Mouse (Mus musculus) midbrain, embryonic 12.5 days (tissue): ENCODE data around the gene Kcnj1. TPM values are rescaled to one million over a fixed set of nuclear protein-coding genes. Genes with fewer than 3 reads are reported as not detected.

ENCODE experiments used
- ATAC-seq: fragments of 200-750 bp; cut with Nextera tagmentation; 2 replicates; pipeline ENCODE4 v1.8.0; 2017; ENCODE audit warnings: low read depth, moderate TSS enrichment, moderate library complexity; ENCODE audit not compliant: low FRiP score
- H3K27ac ChIP-seq: fragments of 300-500 bp; sonication (generic); replicated peaks from 2 replicates; pipeline ENCODE4 v1.5.1; 2016; ENCODE audit warnings: mild to moderate bottlenecking
- H3K27me3 ChIP-seq: fragments of 300-500 bp; sonication (generic); 2 replicates; pipeline ENCODE4 v1.6.1; 2016; ENCODE audit warnings: mild to moderate bottlenecking
- H3K36me3 ChIP-seq: fragments of 300-500 bp; sonication (generic); 2 replicates; pipeline ENCODE4 v1.6.1; 2016
- H3K4me1 ChIP-seq: fragments of 300-500 bp; sonication (generic); 2 replicates; pipeline ENCODE4 v1.6.1; 2016
- H3K4me2 ChIP-seq: fragments of 300-500 bp; sonication (generic); replicated peaks from 2 replicates; pipeline ENCODE4 v1.6.1; 2016; ENCODE audit warnings: mild to moderate bottlenecking, moderate library complexity
- H3K4me3 ChIP-seq: fragments of 300-500 bp; sonication (generic); 2 replicates; pipeline ENCODE4 v1.5.1; 2016; ENCODE audit warnings: mild to moderate bottlenecking
- H3K9ac ChIP-seq: fragments of 300-500 bp; sonication (generic); replicated peaks from 2 replicates; pipeline ENCODE4 v1.6.1; 2016; ENCODE audit warnings: mild to moderate bottlenecking, moderate library complexity
- H3K9me3 ChIP-seq: fragments of 300-500 bp; sonication (generic); 2 replicates; pipeline ENCODE4 v1.6.1; 2016; ENCODE audit warnings: mild to moderate bottlenecking
- WGBS: fragments of 180-500 bp; shearing (Covaris S2); methylation state at CpG from one replicate; pipeline ENCODE4 v1.1.7; 2016; 5-methylcytosine and 5-hydroxymethylcytosine counted together
- polyA plus RNA-seq: library from polyadenylated mRNA; unstranded; fragments of >200 nt; fragmentation: Nextera tagmentation; extraction: Ambion mirVana; gene quantifications from 2 replicates; pipeline ENCODE4 v1.2.1, GENCODE M21; 2016

Gene Kcnj1
- polyA plus RNA-seq, 1 experiment from 2014 or later: not detected

- ATAC-seq: no peak
- H3K36me3 ChIP-seq: no peaks in the 10 kb centered on the region
Observed at GRCm38 (mm10) chr9:32360770-32361169, 11.5 kb upstream of the Kcnj1 start.

DNA sequence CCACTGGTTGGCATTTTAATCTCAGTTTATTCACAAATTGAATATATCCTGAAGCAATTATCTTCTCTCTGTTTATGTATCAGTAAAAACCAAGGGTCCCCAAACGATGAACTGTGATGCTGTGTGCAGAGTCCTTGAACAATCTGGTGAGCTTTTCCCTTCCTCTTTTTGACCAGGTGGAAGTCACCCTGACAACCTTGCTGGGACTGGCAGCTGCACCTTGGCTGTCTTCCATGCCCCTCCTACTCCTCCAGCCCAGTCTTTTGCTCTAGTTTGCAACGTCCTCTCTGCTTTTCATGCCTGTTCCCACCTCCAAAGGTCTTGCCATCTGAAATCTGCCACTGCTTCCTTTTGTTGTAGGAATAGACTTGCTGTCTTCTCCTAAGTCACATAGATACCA, 3.5 kb upstream of the Kcnj1 start:
- no peak for ATAC-seq
- no peaks in the 10 kb centered on the region for H3K27me3 ChIP-seq
- H3K36me3 ChIP-seq: no peaks in the 10 kb centered on the region
- H3K4me3 ChIP-seq: no peak overlapping the region
- no peaks in the 10 kb centered on the region for H3K9me3 ChIP-seq
- H3K4me2 ChIP-seq: no peak overlapping the region
- H3K27ac ChIP-seq: no peak overlapping the region
- WGBS: 49% methylated on average over 2 of the region's 2 CpGs
- peaks cover 11% of the 10 kb centered on the region; the same call in 1 of the 2 replicates for H3K4me1 ChIP-seq
- H3K9ac ChIP-seq: no peak overlapping the region

More at GRCm38 (mm10) chr9:32360770-32361169, 11.5 kb upstream of the Kcnj1 start:
- WGBS: 85% methylated on average over 1 of the region's 1 CpGs
- H3K4me2 ChIP-seq: no peak overlapping the region
- H3K27ac ChIP-seq: no peak overlapping the region
- no peaks in the 10 kb centered on the region; the same call in 1 of the 2 replicates for H3K9me3 ChIP-seq
- no peaks in the 10 kb centered on the region for H3K4me1 ChIP-seq
- H3K4me3 ChIP-seq: no peak overlapping the region
- H3K9ac ChIP-seq: no peak overlapping the region
- no peaks in the 10 kb centered on the region for H3K27me3 ChIP-seq

DNA sequence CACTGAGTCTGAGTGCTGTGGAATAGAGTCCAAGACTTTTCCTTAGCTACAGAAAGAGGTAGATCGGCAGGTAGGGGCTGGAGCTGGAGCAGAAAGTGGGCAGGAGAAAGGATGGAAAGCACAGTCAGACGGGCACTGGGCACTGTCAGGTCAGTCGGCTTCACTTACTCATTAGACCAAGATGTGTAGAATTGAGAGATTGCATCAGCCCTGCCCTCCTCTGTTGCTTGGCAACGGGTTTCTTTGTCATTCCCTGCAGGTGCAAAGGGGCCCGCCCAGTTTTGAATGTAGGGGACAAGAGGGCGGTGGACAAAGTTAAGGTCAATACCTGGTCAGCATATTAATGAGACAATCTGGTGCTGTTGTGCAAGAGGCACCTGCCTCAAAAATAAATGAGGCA, 2.9 kb upstream of the Kcnj1 start:
- 38% methylated on average over 6 of the region's 6 CpGs for WGBS
- H3K9ac ChIP-seq: no peak overlapping the region
- no peaks in the 10 kb centered on the region for H3K27me3 ChIP-seq
- H3K36me3 ChIP-seq: no peaks in the 10 kb centered on the region
- no peak for ATAC-seq
- no peak overlapping the region for H3K27ac ChIP-seq
- no peak overlapping the region for H3K4me3 ChIP-seq
- H3K4me1 ChIP-seq: peaks cover 11% of the 10 kb centered on the region; the same call in 1 of the 2 replicates
- H3K4me2 ChIP-seq: no peak overlapping the region
- no peaks in the 10 kb centered on the region for H3K9me3 ChIP-seq

DNA sequence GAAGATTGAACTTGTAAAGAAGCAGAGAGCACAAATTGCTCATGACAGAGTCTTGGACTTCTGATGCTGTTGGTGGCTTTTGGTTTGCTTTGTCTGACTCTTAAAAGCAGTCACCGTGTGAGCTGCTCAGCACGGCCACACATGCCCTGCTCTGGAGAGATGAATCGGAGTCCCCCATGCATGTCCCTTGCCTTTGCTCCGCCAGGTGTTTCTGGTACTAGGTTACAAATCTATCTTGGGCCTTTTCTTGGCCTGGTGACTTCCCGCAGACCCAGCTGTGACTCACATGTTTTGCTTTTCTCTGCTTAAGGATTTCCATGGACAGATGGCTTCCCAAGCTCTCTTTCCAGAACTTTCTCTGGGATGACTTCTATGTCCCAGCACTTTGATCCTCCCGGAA, 1.4 kb downstream of the Kcnj1 start:
- Histone ChIP-seq H3K4me2 (no peak overlapping the region), H3K36me3 (no peaks in the 10 kb centered on the region), H3K9me3 (no peaks in the 10 kb centered on the region), H3K9ac (no peak overlapping the region), H3K4me1 (peaks cover 10% of the 10 kb centered on the region; the same call in 1 of the 2 replicates), H3K27ac (no peak overlapping the region), H3K4me3 (no peak overlapping the region), H3K27me3 (no peaks in the 10 kb centered on the region)
- ATAC-seq: no peak
- 92% methylated on average over 6 of the region's 6 CpGs for WGBS

DNA sequence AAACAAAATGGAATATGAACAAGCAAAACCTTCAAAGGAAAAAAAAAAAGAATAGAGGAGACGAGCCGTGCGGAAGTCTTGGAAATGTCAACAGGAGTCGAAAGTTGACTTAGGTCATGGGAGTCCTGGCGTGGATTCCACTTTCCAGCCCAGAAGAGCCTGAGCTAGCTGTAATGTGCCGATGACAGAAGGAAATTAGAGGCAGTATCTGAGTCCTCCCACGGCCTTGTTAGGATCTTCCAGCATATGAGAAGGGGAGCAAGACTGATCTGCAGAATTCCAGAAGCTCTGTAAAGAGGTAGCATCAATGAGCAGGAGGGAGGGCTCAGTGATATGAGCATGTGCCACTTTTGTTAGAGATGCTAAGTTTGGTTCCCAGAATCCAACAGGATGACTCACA, 3.7 kb downstream of the Kcnj1 start:
- WGBS: 87% methylated on average over 7 of the region's 7 CpGs
- no peak overlapping the region for H3K27ac ChIP-seq
- no peaks in the 10 kb centered on the region for H3K36me3 ChIP-seq
- H3K9me3 ChIP-seq: no peaks in the 10 kb centered on the region
- H3K4me1 ChIP-seq: no peaks in the 10 kb centered on the region
- H3K4me3 ChIP-seq: no peak overlapping the region
- no peaks in the 10 kb centered on the region for H3K27me3 ChIP-seq
- ATAC-seq: no peak
- H3K9ac ChIP-seq: no peak overlapping the region
- H3K4me2 ChIP-seq: no peak overlapping the region

DNA sequence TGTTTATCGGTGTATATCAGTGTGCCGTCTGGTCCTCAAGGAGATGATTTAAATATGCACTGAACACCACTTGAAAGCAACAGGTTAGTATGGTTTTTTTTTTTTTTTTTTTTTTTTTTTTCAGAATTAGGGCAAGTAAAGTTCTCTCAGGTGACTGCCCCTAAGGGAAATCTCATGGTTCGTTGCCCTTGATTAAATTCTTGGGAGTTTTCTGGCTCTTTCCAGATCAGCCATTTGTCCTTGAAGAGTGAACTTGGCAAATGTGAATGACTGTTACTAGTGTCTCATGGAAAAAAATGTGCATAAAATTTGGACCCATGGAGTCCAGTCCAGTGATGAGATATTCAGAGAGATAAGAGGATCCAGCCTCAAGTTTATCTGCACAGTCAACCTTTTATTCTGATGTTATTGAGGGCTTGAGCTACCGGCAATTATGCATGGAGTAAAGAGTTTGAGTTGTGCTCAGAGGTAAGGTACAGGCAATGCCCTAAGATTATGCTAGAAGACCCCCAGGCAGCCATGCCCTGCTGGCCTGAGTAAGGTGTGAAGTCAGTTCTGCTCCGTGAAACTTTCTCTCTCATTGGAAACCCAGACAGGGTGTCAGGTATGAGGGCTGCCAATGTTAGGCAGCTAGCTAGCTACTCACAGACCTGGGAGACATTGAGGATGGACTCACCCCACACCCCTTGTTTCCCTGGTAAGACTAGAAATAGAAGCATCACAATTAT, 4.7 kb downstream of the Kcnj1 start:
- 87% methylated on average over 5 of the region's 5 CpGs for WGBS
- H3K9me3 ChIP-seq: no peaks in the 10 kb centered on the region
- H3K4me1 ChIP-seq: no peaks in the 10 kb centered on the region
- no peak overlapping the region for H3K9ac ChIP-seq
- H3K4me3 ChIP-seq: no peak overlapping the region
- ATAC-seq: no peak
- H3K4me2 ChIP-seq: no peak overlapping the region
- no peaks in the 10 kb centered on the region for H3K27me3 ChIP-seq
- no peak overlapping the region for H3K27ac ChIP-seq
- H3K36me3 ChIP-seq: no peaks in the 10 kb centered on the region

GRCm38 (mm10) chr9:32384906-32385305, 12.6 kb downstream of the Kcnj1 start:
- Histone ChIP-seq H3K9me3 (no peaks in the 10 kb centered on the region), H3K27ac (no peak overlapping the region), H3K27me3 (0 out of 2 replicates have a peak, but pooled peaks cover 4% of the 10 kb centered on the region), H3K4me3 (no peak overlapping the region), H3K4me2 (no peak overlapping the region), H3K4me1 (no peaks in the 10 kb centered on the region), H3K9ac (no peak overlapping the region), H3K36me3 (no peaks in the 10 kb centered on the region)
- WGBS: 82% methylated on average over 4 of the region's 4 CpGs
- ATAC-seq: no peak

DNA sequence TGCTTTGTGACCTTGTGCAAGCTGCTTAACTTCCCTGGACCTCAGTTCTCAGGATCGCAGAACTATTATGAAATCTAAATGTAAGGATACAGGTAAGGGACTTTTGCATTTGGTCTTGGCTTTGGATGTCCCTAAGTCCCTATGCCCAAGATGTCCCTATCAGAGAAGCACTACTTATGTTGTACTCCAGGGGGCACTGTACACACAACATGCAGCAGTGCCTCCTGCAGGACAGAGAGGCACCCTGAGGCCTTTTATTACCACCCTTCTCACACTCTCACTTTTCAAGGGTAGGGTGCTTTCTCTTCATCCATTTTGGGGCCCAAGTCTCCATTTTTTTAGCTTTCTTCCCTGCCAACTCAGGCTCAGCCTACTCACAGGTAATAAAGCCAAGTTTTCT, 15.8 kb downstream of the Kcnj1 start:
- 88% methylated on average over 1 of the region's 1 CpGs for WGBS
- Histone ChIP-seq H3K36me3 (no peaks in the 10 kb centered on the region), H3K4me1 (no peaks in the 10 kb centered on the region), H3K9me3 (no peaks in the 10 kb centered on the region), H3K27ac (no peak overlapping the region), H3K4me2 (no peak overlapping the region), H3K9ac (no peak overlapping the region), H3K27me3 (0 out of 2 replicates have a peak, but pooled peaks cover 4% of the 10 kb centered on the region), H3K4me3 (no peak overlapping the region)
- ATAC-seq: no peak

DNA sequence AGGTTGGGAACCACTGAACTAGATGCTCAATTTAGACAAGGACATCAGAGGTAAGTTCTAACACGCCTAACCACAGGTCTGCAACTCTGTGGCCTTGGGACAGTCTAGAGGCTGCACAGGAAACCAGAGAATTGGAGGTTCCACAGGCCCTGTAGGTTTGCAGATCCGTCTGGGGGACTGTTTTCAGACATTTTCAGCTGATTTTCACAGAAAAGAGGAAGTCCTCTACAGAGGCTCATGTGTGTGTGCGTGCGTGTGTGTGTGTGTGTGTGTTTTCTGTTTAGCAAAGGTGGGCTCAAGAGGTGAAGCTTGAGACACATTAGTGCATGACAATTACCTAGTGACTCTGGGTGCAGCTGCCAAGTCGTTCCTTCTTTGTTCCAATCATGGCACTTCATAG, 18.8 kb downstream of the Kcnj1 start:
- H3K4me1 ChIP-seq: no peaks in the 10 kb centered on the region
- no peak overlapping the region for H3K9ac ChIP-seq
- no peak overlapping the region for H3K27ac ChIP-seq
- no peaks in the 10 kb centered on the region for H3K9me3 ChIP-seq
- H3K4me3 ChIP-seq: no peak overlapping the region
- H3K27me3 ChIP-seq: 0 out of 2 replicates have a peak, but pooled peaks cover 4% of the 10 kb centered on the region
- ATAC-seq: no peak
- 73% methylated on average over 5 of the region's 5 CpGs for WGBS
- no peak overlapping the region for H3K4me2 ChIP-seq
- no peaks in the 10 kb centered on the region for H3K36me3 ChIP-seq

DNA sequence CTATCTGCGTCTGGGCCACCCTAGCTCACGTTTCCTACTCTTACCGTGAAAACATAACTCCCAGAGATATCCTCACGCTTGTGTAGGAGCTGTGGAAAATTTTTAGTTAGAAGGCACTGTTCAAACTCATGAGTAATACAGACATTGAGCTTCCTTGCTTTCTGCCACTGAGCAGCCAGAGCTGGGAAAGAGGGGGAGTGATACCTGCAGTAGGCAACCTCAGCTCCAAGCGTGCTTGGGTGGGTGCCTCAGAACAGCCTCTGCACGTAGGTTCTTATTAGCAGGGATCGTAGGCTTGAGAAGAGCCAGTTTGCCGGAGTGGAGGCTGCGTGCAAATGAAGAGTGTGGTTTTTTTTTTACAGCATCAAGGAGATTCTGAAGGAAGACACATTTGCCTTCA, 19.4 kb downstream of the Kcnj1 start:
- 90% methylated on average over 9 of the region's 9 CpGs for WGBS
- H3K9me3 ChIP-seq: no peaks in the 10 kb centered on the region
- H3K4me2 ChIP-seq: no peak overlapping the region
- no peak overlapping the region for H3K9ac ChIP-seq
- no peaks in the 10 kb centered on the region for H3K36me3 ChIP-seq
- no peak for ATAC-seq
- H3K4me1 ChIP-seq: no peaks in the 10 kb centered on the region
- no peak overlapping the region for H3K27ac ChIP-seq
- 0 out of 2 replicates have a peak, but pooled peaks cover 4% of the 10 kb centered on the region for H3K27me3 ChIP-seq
- no peak overlapping the region for H3K4me3 ChIP-seq

- Histone ChIP-seq H3K9ac (no peak overlapping the region), H3K4me2 (no peak overlapping the region), H3K36me3 (no peaks in the 10 kb centered on the region), H3K9me3 (no peaks in the 10 kb centered on the region), H3K27ac (no peak overlapping the region), H3K4me1 (no peaks in the 10 kb centered on the region), H3K27me3 (0 out of 2 replicates have a peak, but pooled peaks cover under 1% of the 10 kb centered on the region), H3K4me3 (no peak overlapping the region)
- ATAC-seq: no peak
- WGBS: 83% methylated on average over 6 of the region's 6 CpGs
Observed at GRCm38 (mm10) chr9:32392716-32393115, 20.4 kb downstream of the Kcnj1 start.

DNA sequence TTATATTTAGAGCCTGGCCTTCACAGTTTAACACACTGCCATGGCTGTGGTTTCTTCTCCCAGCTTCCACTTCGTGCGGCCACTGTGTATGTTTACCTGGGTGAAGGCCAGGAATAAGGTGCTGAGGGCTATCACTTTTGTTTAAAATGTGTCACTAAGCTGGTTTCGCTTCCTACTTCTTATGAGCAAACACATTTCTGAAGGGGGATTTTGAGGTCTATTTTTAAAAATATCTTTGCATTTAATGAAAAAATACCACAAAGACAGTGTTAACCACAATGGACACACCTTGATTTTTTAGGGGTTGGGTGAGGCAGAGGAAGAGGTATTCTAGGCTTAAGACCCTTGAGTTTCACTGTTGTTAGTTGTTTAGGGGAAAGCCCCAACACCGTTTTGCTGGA, 22.5 kb downstream of the Kcnj1 start:
- H3K27ac ChIP-seq: no peak overlapping the region
- H3K9me3 ChIP-seq: no peaks in the 10 kb centered on the region
- H3K36me3 ChIP-seq: no peaks in the 10 kb centered on the region
- ATAC-seq: no peak
- H3K4me1 ChIP-seq: no peaks in the 10 kb centered on the region
- 89% methylated on average over 4 of the region's 4 CpGs for WGBS
- H3K4me3 ChIP-seq: no peak overlapping the region
- H3K27me3 ChIP-seq: no peaks in the 10 kb centered on the region
- no peak overlapping the region for H3K9ac ChIP-seq
- H3K4me2 ChIP-seq: no peak overlapping the region

- no peak for ATAC-seq
- no peak overlapping the region for H3K4me3 ChIP-seq
- 80% methylated on average over 2 of the region's 2 CpGs for WGBS
- no peak overlapping the region for H3K4me2 ChIP-seq
- H3K36me3 ChIP-seq: no peaks in the 10 kb centered on the region
- H3K9me3 ChIP-seq: no peaks in the 10 kb centered on the region
- H3K9ac ChIP-seq: no peak overlapping the region
- H3K27ac ChIP-seq: no peak overlapping the region
- H3K4me1 ChIP-seq: no peaks in the 10 kb centered on the region
- H3K27me3 ChIP-seq: no peaks in the 10 kb centered on the region
Observed at GRCm38 (mm10) chr9:32400212-32400611, 27.9 kb downstream of the Kcnj1 start.
